Mouse (Mus musculus) ES-Bruce4 (cell line): ENCODE results near the gene Emp3. TPM values are rescaled to one million over a fixed set of nuclear protein-coding genes. Genes with fewer than 3 reads are reported as not detected.

Experiments used
- H3K27ac ChIP-seq: 2 replicates; pipeline ENCODE4 v1.5.1; 2012; ENCODE audit warnings: low read length, inconsistent platforms; ENCODE audit not compliant: insufficient read depth
- H3K27me3 ChIP-seq: 2 replicates; pipeline ENCODE4 v1.6.1; 2012; ENCODE audit warnings: mild to moderate bottlenecking, low read length, inconsistent platforms; ENCODE audit not compliant: control insufficient read depth, poor library complexity, insufficient read depth, severe bottlenecking
- H3K36me3 ChIP-seq: 2 replicates; pipeline ENCODE4 v1.6.1; 2012; ENCODE audit warnings: inconsistent platforms, mild to moderate bottlenecking, low read length, moderate library complexity; ENCODE audit not compliant: control insufficient read depth, poor library complexity, insufficient read depth, severe bottlenecking
- H3K4me1 ChIP-seq: one replicate; pipeline ENCODE4 v1.8.1; 2011; ENCODE audit warnings: low read length; ENCODE audit not compliant: control insufficient read depth, insufficient read depth
- H3K4me3 ChIP-seq: 2 replicates; pipeline ENCODE4 v1.5.1; 2011; ENCODE audit warnings: low read depth, mild to moderate bottlenecking, low read length
- H3K9ac ChIP-seq: 2 replicates; pipeline ENCODE4 v1.6.1; 2012; ENCODE audit warnings: low read depth, mild to moderate bottlenecking, inconsistent platforms; ENCODE audit not compliant: poor library complexity, severe bottlenecking
- H3K9me3 ChIP-seq: replicated peaks from 2 replicates; pipeline ENCODE4 v1.6.1; 2012; ENCODE audit warnings: mild to moderate bottlenecking, low read length, inconsistent platforms; ENCODE audit not compliant: control insufficient read depth, poor library complexity, insufficient read depth, severe bottlenecking
- CTCF ChIP-seq: IDR thresholded peaks from one replicate; pipeline ENCODE4 v1.8.1; 2011; ENCODE audit warnings: low read depth, low read length
- EP300 ChIP-seq: IDR thresholded peaks from 2 replicates; pipeline ENCODE4 v1.6.1; 2011; ENCODE audit warnings: low read depth, low read length; ENCODE audit not compliant: insufficient read depth
- POLR2A ChIP-seq: IDR thresholded peaks from one replicate; pipeline ENCODE4 v1.8.1; 2011; ENCODE audit warnings: low read length; ENCODE audit not compliant: insufficient read depth
- polyA plus RNA-seq: library from polyadenylated mRNA; stranded (reverse); fragments of >200 nt; gene quantifications from 2 replicates; pipeline ENCODE4 v1.2.4, GENCODE M21; 2011; ENCODE audit warnings: low read depth; ENCODE audit not compliant: missing spikeins, insufficient read depth, insufficient read length

Gene Emp3
- polyA plus RNA-seq, 1 experiment, result 10.6 TPM

DNA sequence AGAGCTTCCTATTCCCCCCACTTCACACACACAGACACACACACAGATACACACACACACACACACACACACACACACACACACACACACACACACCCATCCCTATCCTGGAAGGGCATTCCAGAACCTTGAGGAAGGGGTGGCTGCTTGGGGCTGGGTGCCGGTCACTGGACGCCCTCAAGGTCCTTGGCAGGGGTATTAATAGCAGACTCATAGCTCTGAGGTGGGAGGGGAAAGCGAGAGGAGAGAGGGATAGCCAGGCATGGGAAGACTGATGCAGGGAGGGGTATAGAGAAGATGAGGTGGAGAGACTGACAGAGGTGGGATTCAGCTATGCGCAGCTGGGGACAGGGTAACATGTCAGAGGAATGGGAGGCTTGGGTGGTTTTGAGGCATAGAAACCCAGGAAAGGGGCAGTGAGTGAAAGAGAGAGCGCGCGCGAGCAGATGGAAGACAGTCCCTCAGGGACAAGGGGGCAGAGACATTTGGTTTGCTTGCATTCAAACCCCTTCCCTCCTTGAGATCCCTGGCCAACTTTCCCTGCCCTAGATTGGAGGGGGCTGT is 52.0 kb downstream of the Emp3 start:
- no peak overlapping the region for H3K9ac ChIP-seq

More for the DNA sequence above, 52.0 kb downstream of the Emp3 start:
- TF ChIP-seq POLR2A, result no peak
- TF ChIP-seq EP300, result no peak
- no peak for TF ChIP-seq CTCF
- no peak overlapping the region for H3K4me3 ChIP-seq
- no peak overlapping the region for H3K27ac ChIP-seq
- no peaks in the 10 kb centered on the region for H3K9me3 ChIP-seq
- no peaks in the 10 kb centered on the region for H3K36me3 ChIP-seq
- H3K27me3 ChIP-seq, result no peaks in the 10 kb centered on the region
- peaks cover 5% of the 10 kb centered on the region for H3K4me1 ChIP-seq

Other genes starting within 250 kb of the Emp3 start
- gene Ntn5, start 237.4 kb downstream of the Emp3 start, polyA plus RNA-seq, result 0.51 TPM in 1 of 2 replicates, not detected in the other
- 1.1 and 1.4 TPM in 2 replicates for gene Sec1, start 227.0 kb downstream of the Emp3 start, polyA plus RNA-seq
- 6.0 and 9.7 TPM in 2 replicates for gene Car11, start 221.6 kb downstream of the Emp3 start, polyA plus RNA-seq
- gene Dbp, start 216.3 kb downstream of the Emp3 start, polyA plus RNA-seq, result 6.7 and 6.9 TPM in 2 replicates
- 1,593 and 1,677 TPM in 2 replicates for gene Rpl18, start 205.9 kb downstream of the Emp3 start, polyA plus RNA-seq
- gene Sphk2, start 203.4 kb downstream of the Emp3 start, polyA plus RNA-seq, result 10.4 and 11.1 TPM in 2 replicates
- gene Fam83e, start 200.2 kb downstream of the Emp3 start, polyA plus RNA-seq, result 0.85 and 1.4 TPM in 2 replicates
- not detected in 2 replicates for gene Spaca4, start 195.6 kb downstream of the Emp3 start, polyA plus RNA-seq
- 9.6 and 11.3 TPM in 2 replicates for gene Lmtk3, start 137.7 kb downstream of the Emp3 start, polyA plus RNA-seq
- 5.4 and 6.4 TPM in 2 replicates for gene Sult2b1, start 136.7 kb downstream of the Emp3 start, polyA plus RNA-seq
- 75.1 and 75.8 TPM in 2 replicates for gene Cyth2, start 106.8 kb downstream of the Emp3 start, polyA plus RNA-seq
- gene Kcnj14, start 96.6 kb downstream of the Emp3 start, polyA plus RNA-seq, result 0.75 TPM in 1 of 2 replicates, not detected in the other
- gene Grwd1, start 90.5 kb downstream of the Emp3 start, polyA plus RNA-seq, result 32.3 and 36.3 TPM in 2 replicates
- 98.0 and 102 TPM in 2 replicates for gene Kdelr1, start 48.6 kb downstream of the Emp3 start, polyA plus RNA-seq
- 0.43 and 0.68 TPM in 2 replicates for gene Grin2d, start 43.0 kb downstream of the Emp3 start, polyA plus RNA-seq
- gene Syngr4, start 24.7 kb downstream of the Emp3 start, polyA plus RNA-seq, result 2.0 and 3.4 TPM in 2 replicates
- 21.7 and 28.2 TPM in 2 replicates for gene Tmem143, start 24.5 kb downstream of the Emp3 start, polyA plus RNA-seq
- gene Ccdc114, start 2.7 kb upstream of the Emp3 start, polyA plus RNA-seq, result 7.6 and 10.2 TPM in 2 replicates
- gene Abcc6, start 108.9 kb upstream of the Emp3 start, polyA plus RNA-seq, result not detected in 2 replicates
- gene Nomo1, start 112.3 kb upstream of the Emp3 start, polyA plus RNA-seq, result 130 and 134 TPM in 2 replicates
- gene Kcnj11, start 179.4 kb upstream of the Emp3 start, polyA plus RNA-seq, result 1.0 and 1.5 TPM in 2 replicates